Mouse (Mus musculus) liver, adult 2 months (tissue): ENCODE measurements around the gene Pcp4l1.

ENCODE experiments used
- CTCF ChIP-seq: fragments of 200-500 bp; IDR thresholded peaks from 2 replicates; pipeline ENCODE4 v1.5.1; 2011; ENCODE audit warnings: low read depth, low read length, control low read depth
- POLR2A ChIP-seq: fragments of 200-500 bp; IDR thresholded peaks from 2 replicates; pipeline ENCODE4 v1.6.1; 2011; ENCODE audit warnings: low read length, control low read depth; ENCODE audit not compliant: insufficient read depth; ENCODE audit errors: extremely low read depth

GRCm38 (mm10) chr1:171164258-171164657 lies 31.8 kb downstream of the Pcp4l1 start:
- TF ChIP-seq POLR2A (no peak), CTCF (no peak)
